Mouse (Mus musculus) urinary bladder, postnatal 14 days (tissue): ENCODE results near the gene Frrs1.
"Not testable (repeated sequence)": the region's sequence is repeated elsewhere in the genome, so short reads cannot be mapped to it uniquely, and the experiment has no call there.

Experiments used
- DNase-seq: peaks from one replicate; pipeline ENCODE4 v3.0.0; 2021; ENCODE audit warnings: low spot score

The Frrs1 gene

GRCm38 (mm10) chr3:116858941-116859685 is at the start of gene Frrs1:
Gene Frrs1, plus strand, starts transcription at chr3:116859464.
- peak; percentile 10 for DNase-seq

- not testable (repeated sequence) for DNase-seq
Observed at GRCm38 (mm10) chr3:116810351-116810750, 48.9 kb upstream of the Frrs1 start.

- DNase-seq = no peak
Observed at GRCm38 (mm10) chr3:116812946-116813345, 46.3 kb upstream of the Frrs1 start.

- DNase-seq = no peak
Observed at GRCm38 (mm10) chr3:116815305-116815797, 43.9 kb upstream of the Frrs1 start.

GRCm38 (mm10) chr3:116815916-116816315 is 43.3 kb upstream of the Frrs1 start:
- no peak for DNase-seq

- DNase-seq = no peak
Observed at GRCm38 (mm10) chr3:116816674-116817215, 42.5 kb upstream of the Frrs1 start.

- DNase-seq = no peak
Observed at GRCm38 (mm10) chr3:116817231-116817630, 42.0 kb upstream of the Frrs1 start.

- DNase-seq = no peak
Observed at GRCm38 (mm10) chr3:116826471-116827215, 32.6 kb upstream of the Frrs1 start.

- no peak for DNase-seq
Observed at GRCm38 (mm10) chr3:116829274-116829920, 29.9 kb upstream of the Frrs1 start.

- peak; percentile 11 for DNase-seq
Observed at GRCm38 (mm10) chr3:116831324-116831723, 27.9 kb upstream of the Frrs1 start.

- DNase-seq = no peak
Observed at GRCm38 (mm10) chr3:116832526-116833310, 26.5 kb upstream of the Frrs1 start.

- DNase-seq = no peak
Observed at GRCm38 (mm10) chr3:116833491-116833890, 25.8 kb upstream of the Frrs1 start.

- DNase-seq = no peak
Observed at GRCm38 (mm10) chr3:116834241-116834640, 25.0 kb upstream of the Frrs1 start.

- DNase-seq = no peak
Observed at GRCm38 (mm10) chr3:116835350-116835749, 23.9 kb upstream of the Frrs1 start.

GRCm38 (mm10) chr3:116835770-116836680 is 23.2 kb upstream of the Frrs1 start:
- peak; percentile 91 for DNase-seq

GRCm38 (mm10) chr3:116836681-116837475 is 22.4 kb upstream of the Frrs1 start:
- DNase-seq = no peak

GRCm38 (mm10) chr3:116841311-116841710 is 18.0 kb upstream of the Frrs1 start:
- no peak for DNase-seq

GRCm38 (mm10) chr3:116844880-116845579 is 14.2 kb upstream of the Frrs1 start:
- no peak for DNase-seq

GRCm38 (mm10) chr3:116846084-116846483 is 13.2 kb upstream of the Frrs1 start:
- no peak for DNase-seq
